ENCODE assay signal across 8 mouse cellular contexts in the genomic region with DNA sequence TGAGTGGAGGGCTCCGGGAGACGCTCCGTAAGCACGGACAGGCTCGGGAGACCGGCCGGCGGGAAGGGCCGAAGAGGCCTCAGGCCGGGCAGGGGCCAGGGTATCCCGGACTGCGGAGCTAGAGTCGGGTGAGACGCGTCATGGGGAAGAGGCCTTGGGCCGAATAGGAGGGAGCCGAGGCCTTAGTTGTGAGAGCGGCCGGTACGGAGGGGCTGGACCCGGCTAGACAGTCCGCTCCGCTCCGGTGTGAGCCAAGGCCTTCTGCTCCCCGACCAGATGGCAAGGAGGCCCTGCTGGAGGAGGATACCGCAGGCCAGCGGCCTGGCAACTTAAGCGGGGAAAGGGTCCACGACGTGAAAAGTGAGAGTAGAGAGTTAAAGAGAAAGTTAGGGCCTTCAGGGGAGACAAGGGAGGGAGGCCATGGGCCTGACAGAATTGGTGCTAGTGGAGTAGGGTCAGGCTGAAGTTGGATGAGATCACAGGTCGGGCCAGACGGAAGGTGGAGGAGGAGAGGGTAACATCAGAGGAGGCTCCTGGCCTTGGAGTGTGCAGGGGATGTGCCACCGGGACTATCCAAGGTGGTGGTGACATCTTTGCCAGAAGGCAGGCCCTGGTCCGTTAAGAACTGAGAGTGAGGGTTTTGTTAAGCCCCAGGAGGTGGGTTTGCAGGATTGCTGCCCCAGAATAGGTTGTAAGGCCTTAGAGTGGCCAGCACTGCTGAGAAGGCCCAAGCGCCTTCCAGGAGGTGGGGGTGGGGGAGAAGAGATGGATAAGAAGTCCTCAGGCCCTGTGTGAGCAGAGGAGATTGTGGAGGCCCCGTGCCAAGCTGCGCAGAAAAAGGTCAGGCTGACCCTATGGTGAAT. TPM values are rescaled to one million over a fixed set of nuclear protein-coding genes. Genes with fewer than 3 reads are reported as not detected.
DNase-seq lines count a peak whose midpoint lies in the region; ATAC-seq and TF ChIP-seq lines count a peak whose summit lies in the region.

No protein-coding gene starts in this region.

- peaks cover 2% of the 10 kb centered on the region; the same call in 1 of the 2 replicates for H3K27me3 ChIP-seq in spleen, adult 2 months (ENCODE audit: control insufficient read depth, insufficient read depth, low read length)
- no peaks in the 10 kb centered on the region for H3K27me3 ChIP-seq in forebrain, postnatal 0 days (ENCODE audit: insufficient read depth, low read length)
- no peaks in the 10 kb centered on the region for H3K27me3 ChIP-seq in hindbrain, embryonic 15.5 days
- H3K27me3 ChIP-seq in limb, embryonic 15.5 days: no peaks in the 10 kb centered on the region
- H3K27me3 ChIP-seq in midbrain, embryonic 13.5 days: no peaks in the 10 kb centered on the region

- peak overlapping the region; percentile 83 for H3K27ac ChIP-seq in spleen, adult 2 months (ENCODE audit: insufficient read depth, low read length)
- H3K27ac ChIP-seq in forebrain, postnatal 0 days (ENCODE audit: low read depth, low read length): peak overlapping the region; percentile 94
- H3K27ac ChIP-seq in hindbrain, embryonic 15.5 days (replicated peaks): peak overlapping the region; percentile 96
- H3K27ac ChIP-seq in limb, embryonic 15.5 days: peak overlapping the region; percentile 99
- H3K27ac ChIP-seq in midbrain, embryonic 13.5 days: peak overlapping the region; percentile 96

- TF ChIP-seq POLR2A in spleen, adult 2 months (IDR thresholded peaks at IDR 0.05; ENCODE audit: low read depth, low read length): no peak

- no peak for ATAC-seq in forebrain, postnatal 0 days
- ATAC-seq in hindbrain, embryonic 15.5 days (ENCODE audit: low FRiP score, low read depth): peak; percentile 25; the same call in 1 of the 2 replicates
- no peak for ATAC-seq in limb, embryonic 15.5 days (ENCODE audit: insufficient number of reproducible peaks, low FRiP score, low TSS enrichment, low read depth)
- peak; percentile 38 for ATAC-seq in midbrain, embryonic 13.5 days

- H3K4me3 ChIP-seq in spleen, adult 2 months (ENCODE audit: extremely low read depth, insufficient read depth, insufficient read length): peak overlapping the region; percentile 80
- H3K4me3 ChIP-seq in forebrain, postnatal 0 days (ENCODE audit: low read depth, low read length): peak overlapping the region; percentile 82
- H3K4me3 ChIP-seq in hindbrain, embryonic 15.5 days: peak overlapping the region; percentile 88
- peak overlapping the region; percentile 96 for H3K4me3 ChIP-seq in limb, embryonic 15.5 days
- peak overlapping the region; percentile 97 for H3K4me3 ChIP-seq in midbrain, embryonic 13.5 days (replicated peaks)

- 7% methylated on average over 37 of the region's 37 CpGs for WGBS in spleen, adult 2 months
- 2% methylated on average over 37 of the region's 37 CpGs for WGBS in forebrain, postnatal 0 days
- 3% methylated on average over 37 of the region's 37 CpGs for WGBS in hindbrain, embryonic 15.5 days
- WGBS in limb, embryonic 15.5 days: 2% methylated on average over 37 of the region's 37 CpGs
- WGBS in midbrain, embryonic 13.5 days: 2% methylated on average over 37 of the region's 37 CpGs

- no peaks in the 10 kb centered on the region for H3K9me3 ChIP-seq in forebrain, postnatal 0 days (ENCODE audit: low read length)
- no peaks in the 10 kb centered on the region for H3K9me3 ChIP-seq in hindbrain, embryonic 15.5 days
- no peaks in the 10 kb centered on the region for H3K9me3 ChIP-seq in limb, embryonic 15.5 days
- no peaks in the 10 kb centered on the region for H3K9me3 ChIP-seq in midbrain, embryonic 13.5 days

- peaks cover 5% of the 10 kb centered on the region for H3K36me3 ChIP-seq in spleen, adult 2 months (ENCODE audit: control insufficient read depth, insufficient read depth, low read length)
- peaks cover 19% of the 10 kb centered on the region for H3K36me3 ChIP-seq in forebrain, postnatal 0 days (ENCODE audit: insufficient read depth)
- H3K36me3 ChIP-seq in hindbrain, embryonic 15.5 days: peaks cover 20% of the 10 kb centered on the region
- peaks cover 22% of the 10 kb centered on the region for H3K36me3 ChIP-seq in limb, embryonic 15.5 days
- H3K36me3 ChIP-seq in midbrain, embryonic 13.5 days: peaks cover 22% of the 10 kb centered on the region

- H3K9ac ChIP-seq in forebrain, postnatal 0 days: peak overlapping the region; percentile 85
- H3K9ac ChIP-seq in hindbrain, embryonic 15.5 days: peak overlapping the region; percentile 92
- H3K9ac ChIP-seq in limb, embryonic 15.5 days: peak overlapping the region; percentile 99
- peak overlapping the region; percentile 98 for H3K9ac ChIP-seq in midbrain, embryonic 13.5 days (replicated peaks)

- TF ChIP-seq CTCF in spleen, adult 2 months (IDR thresholded peaks at IDR 0.05; ENCODE audit: extremely low read depth, insufficient read depth, insufficient read length, insufficient replicate concordance): no peak
- TF ChIP-seq CTCF in forebrain, postnatal 0 days (IDR thresholded peaks at IDR 0.05; ENCODE audit: low read depth): no peak

- DNase-seq in spleen, adult 2 months (ENCODE audit: low read depth in 1 of 2, low spot score in 2 of 2): peak in 1 of 2 experiments; percentile 18
- DNase-seq in spleen, adult 12 weeks (ENCODE audit: low spot score): no peak
- peak; percentile 61 for DNase-seq in cerebellum, adult 9-10 months
- no peak for DNase-seq in forebrain, postnatal 0 days
- DNase-seq in testis, postnatal 14 days (ENCODE audit: low spot score): peak; percentile 81

- no peaks in the 10 kb centered on the region; the same call in 1 of the 2 replicates for H3K4me1 ChIP-seq in spleen, adult 2 months (ENCODE audit: control insufficient read depth, insufficient read depth, insufficient read length)
- H3K4me1 ChIP-seq in forebrain, postnatal 0 days (ENCODE audit: insufficient read depth): peaks cover 23% of the 10 kb centered on the region; the same call in 1 of the 2 replicates
- peaks cover 38% of the 10 kb centered on the region for H3K4me1 ChIP-seq in hindbrain, embryonic 15.5 days (replicated peaks)
- peaks cover 26% of the 10 kb centered on the region for H3K4me1 ChIP-seq in limb, embryonic 15.5 days
- peaks cover 36% of the 10 kb centered on the region for H3K4me1 ChIP-seq in midbrain, embryonic 13.5 days (replicated peaks)

- peak overlapping the region; percentile 85 for H3K4me2 ChIP-seq in forebrain, postnatal 0 days (ENCODE audit: low read depth)
- peak overlapping the region; percentile 91 for H3K4me2 ChIP-seq in hindbrain, embryonic 15.5 days
- H3K4me2 ChIP-seq in limb, embryonic 15.5 days: peak overlapping the region; percentile 58
- peak overlapping the region; percentile 97 for H3K4me2 ChIP-seq in midbrain, embryonic 13.5 days (replicated peaks)

RNA-seq across cellular contexts. Expression of gene Lrrc41, which starts 1.5 kb away (rescaled TPM):
- polyA plus RNA-seq in spleen, adult 2 months (2012; rRNA removed): 22.4 and 35.3 TPM in 2 replicates
- total RNA-seq in forebrain, postnatal 0 days (2014; rRNA removed): 95.4 and 98.4 TPM in 2 replicates
- 67.5 and 70.2 TPM in 2 replicates for polyA plus RNA-seq in forebrain, postnatal 0 days (2015; fragmentation: Nextera tagmentation; extraction: Ambion mirVana)
- 74.3 and 77.3 TPM in 2 replicates for polyA plus RNA-seq in hindbrain, embryonic 15.5 days (2015; fragmentation: Nextera tagmentation; extraction: Ambion mirVana)
- 78.4 and 81.8 TPM in 2 replicates for polyA plus RNA-seq in limb, embryonic 15.5 days (2015; fragmentation: Nextera tagmentation; extraction: Ambion mirVana)
- 62.1 and 67.1 TPM in 2 replicates for polyA plus RNA-seq in midbrain, embryonic 13.5 days (2015; fragmentation: Nextera tagmentation; extraction: Ambion mirVana)

RNA-seq across cellular contexts. Expression of gene Uqcrh, which starts 1.7 kb away (rescaled TPM):
- polyA plus RNA-seq in spleen, adult 2 months (2012; rRNA removed): 44.5 and 48.9 TPM in 2 replicates
- 271 and 387 TPM in 2 replicates for total RNA-seq in forebrain, postnatal 0 days (2014; rRNA removed)
- polyA plus RNA-seq in forebrain, postnatal 0 days (2015; fragmentation: Nextera tagmentation; extraction: Ambion mirVana): 414 and 534 TPM in 2 replicates
- polyA plus RNA-seq in hindbrain, embryonic 15.5 days (2015; fragmentation: Nextera tagmentation; extraction: Ambion mirVana): 459 and 497 TPM in 2 replicates
- 456 and 471 TPM in 2 replicates for polyA plus RNA-seq in limb, embryonic 15.5 days (2015; fragmentation: Nextera tagmentation; extraction: Ambion mirVana)
- 434 and 439 TPM in 2 replicates for polyA plus RNA-seq in midbrain, embryonic 13.5 days (2015; fragmentation: Nextera tagmentation; extraction: Ambion mirVana)

RNA-seq across cellular contexts. Expression of gene Nsun4, which starts 22.9 kb away (rescaled TPM):
- polyA plus RNA-seq in spleen, adult 2 months (2012; rRNA removed): 8.2 and 9.3 TPM in 2 replicates
- 9.9 and 10.6 TPM in 2 replicates for total RNA-seq in forebrain, postnatal 0 days (2014; rRNA removed)
- 6.8 and 8.2 TPM in 2 replicates for polyA plus RNA-seq in forebrain, postnatal 0 days (2015; fragmentation: Nextera tagmentation; extraction: Ambion mirVana)
- 12.3 and 12.5 TPM in 2 replicates for polyA plus RNA-seq in hindbrain, embryonic 15.5 days (2015; fragmentation: Nextera tagmentation; extraction: Ambion mirVana)
- 16.1 and 20.4 TPM in 2 replicates for polyA plus RNA-seq in limb, embryonic 15.5 days (2015; fragmentation: Nextera tagmentation; extraction: Ambion mirVana)
- 17.5 and 17.9 TPM in 2 replicates for polyA plus RNA-seq in midbrain, embryonic 13.5 days (2015; fragmentation: Nextera tagmentation; extraction: Ambion mirVana)

RNA-seq across cellular contexts. Expression of gene Rad54l, which starts 46.9 kb away (rescaled TPM):
- polyA plus RNA-seq in spleen, adult 2 months (2012; rRNA removed): 2.6 and 2.7 TPM in 2 replicates
- total RNA-seq in forebrain, postnatal 0 days (2014; rRNA removed): 2.0 and 3.2 TPM in 2 replicates
- 2.6 and 3.5 TPM in 2 replicates for polyA plus RNA-seq in forebrain, postnatal 0 days (2015; fragmentation: Nextera tagmentation; extraction: Ambion mirVana)
- polyA plus RNA-seq in hindbrain, embryonic 15.5 days (2015; fragmentation: Nextera tagmentation; extraction: Ambion mirVana): 9.9 and 10.7 TPM in 2 replicates
- 22.9 and 23.1 TPM in 2 replicates for polyA plus RNA-seq in limb, embryonic 15.5 days (2015; fragmentation: Nextera tagmentation; extraction: Ambion mirVana)
- 18.8 and 19.4 TPM in 2 replicates for polyA plus RNA-seq in midbrain, embryonic 13.5 days (2015; fragmentation: Nextera tagmentation; extraction: Ambion mirVana)

RNA-seq across cellular contexts. Expression of gene Pomgnt1, which starts 47.0 kb away (rescaled TPM):
- 16.4 and 18.0 TPM in 2 replicates for polyA plus RNA-seq in spleen, adult 2 months (2012; rRNA removed)
- 80.3 and 83.0 TPM in 2 replicates for total RNA-seq in forebrain, postnatal 0 days (2014; rRNA removed)
- polyA plus RNA-seq in forebrain, postnatal 0 days (2015; fragmentation: Nextera tagmentation; extraction: Ambion mirVana): 52.7 and 57.6 TPM in 2 replicates
- polyA plus RNA-seq in hindbrain, embryonic 15.5 days (2015; fragmentation: Nextera tagmentation; extraction: Ambion mirVana): 69.5 and 69.9 TPM in 2 replicates
- 56.6 and 59.7 TPM in 2 replicates for polyA plus RNA-seq in limb, embryonic 15.5 days (2015; fragmentation: Nextera tagmentation; extraction: Ambion mirVana)
- polyA plus RNA-seq in midbrain, embryonic 13.5 days (2015; fragmentation: Nextera tagmentation; extraction: Ambion mirVana): 51.8 and 56.9 TPM in 2 replicates

Comparison
In these comparisons a context has a peak if more than half of its experiments do, and no peak if none do; other contexts are left out.
1. DNase-seq: peak in cerebellum, adult 9-10 months (single experiment) and testis, postnatal 14 days (single experiment); none in spleen, adult 12 weeks (single experiment) and forebrain, postnatal 0 days (single experiment).
2. ATAC-seq: peak in hindbrain, embryonic 15.5 days (single experiment) and midbrain, embryonic 13.5 days (single experiment); none in forebrain, postnatal 0 days (single experiment) and limb, embryonic 15.5 days (single experiment).
3. Peak in every context shown above with its lines, with median percentiles within 50 percentile points of each other: H3K27ac ChIP-seq, H3K4me3 ChIP-seq, H3K4me2 ChIP-seq and H3K9ac ChIP-seq.